Mouse (Mus musculus) brain, embryonic 14.5 days (tissue): ENCODE results near the gene Sirt7.

Experiments
- CTCF ChIP-seq: fragments of 200-500 bp; IDR thresholded peaks from 2 replicates; pipeline ENCODE4 v1.5.1; 2012; ENCODE audit warnings: inconsistent platforms, mild to moderate bottlenecking, moderate library complexity, borderline replicate concordance; ENCODE audit not compliant: insufficient read depth, insufficient read length; ENCODE audit errors: extremely low read depth
- POLR2A ChIP-seq: fragments of 200-500 bp; IDR thresholded peaks from 2 replicates; pipeline ENCODE4 v1.6.1; 2012; ENCODE audit warnings: mild to moderate bottlenecking, inconsistent platforms, borderline replicate concordance; ENCODE audit not compliant: poor library complexity, insufficient read depth, insufficient read length, severe bottlenecking; ENCODE audit errors: extremely low read depth

GRCm38 (mm10) chr11:120597240-120598235 is 27.5 kb downstream of the Sirt7 start:
- TF ChIP-seq CTCF (no peak), POLR2A (no peak)
